ENCODE assay signal across 8 mouse cellular contexts in genomic region chr5:149428810-149429255, GRCm38 (mm10). TPM values are rescaled to one million over a fixed set of nuclear protein-coding genes. Genes with fewer than 3 reads are reported as not detected.
A peak's percentile ranks its signal among the peaks of the same experiment; 100 is the strongest.
DNase-seq lines count a peak whose midpoint lies in the region; ATAC-seq lines count a peak whose summit lies in the region.

No protein-coding gene starts in this region.

- peak; percentile 65 for ATAC-seq in forebrain, embryonic 13.5 days
- peak; percentile 77 for ATAC-seq in megakaryocyte-erythroid progenitor cell, adult 5-6 weeks (replicated peaks; ENCODE audit: low FRiP score, low TSS enrichment, poor library complexity, severe bottlenecking)

- H3K36me3 ChIP-seq in forebrain, embryonic 13.5 days (ENCODE audit: poor library complexity, severe bottlenecking) = no peaks in the 10 kb centered on the region

- no peak overlapping the region for H3K4me3 ChIP-seq in forebrain, embryonic 13.5 days

- peak overlapping the region; percentile 85 for H3K27ac ChIP-seq in forebrain, embryonic 13.5 days

- peak; percentile 17 to 23 for DNase-seq in B cell, adult 2 months
- peak; percentile 75 for DNase-seq in brain, adult 2 months (ENCODE audit: low read depth, low spot score)
- DNase-seq in heart, postnatal 4 days = peak; percentile 77
- peak; percentile 72 to 84 for DNase-seq in kidney, postnatal 36 days
- DNase-seq in testis, postnatal 10 days (ENCODE audit: low spot score) = peak; percentile 69
- DNase-seq in frontal cortex, postnatal 10 days (ENCODE audit: low spot score in 2 of 2) = no peak

- H3K4me2 ChIP-seq in forebrain, embryonic 13.5 days = peak overlapping the region; percentile 9; the same call in 1 of the 2 replicates

- 20% methylated on average over 2 of the region's 2 CpGs for WGBS in forebrain, embryonic 13.5 days

- no peaks in the 10 kb centered on the region for H3K27me3 ChIP-seq in forebrain, embryonic 13.5 days

- peaks cover 28% of the 10 kb centered on the region for H3K4me1 ChIP-seq in forebrain, embryonic 13.5 days

- H3K9ac ChIP-seq in forebrain, embryonic 13.5 days = no peak overlapping the region

- H3K9me3 ChIP-seq in forebrain, embryonic 13.5 days (replicated peaks) = no peaks in the 10 kb centered on the region

RNA-seq across cellular contexts. Expression of gene Tex26, which starts 10.6 kb away (rescaled TPM):
- 2.2 and 3.1 TPM in 2 replicates for polyA plus RNA-seq in forebrain, embryonic 13.5 days (2015; fragmentation: Nextera tagmentation; extraction: Ambion mirVana)
- total RNA-seq in heart, postnatal 4 days (2021) = under 1 TPM in 1 of 2 experiments, not detected in 1; 0.60 TPM
- not detected in 2 replicates for total RNA-seq in megakaryocyte-erythroid progenitor cell, adult 5-6 weeks (2014; fragmentation: Nextera tagmentation)
- total RNA-seq in megakaryocyte-erythroid progenitor cell, adult 5-6 weeks (2017) = not detected in 2 replicates

RNA-seq across cellular contexts. Expression of gene Medag, which starts 17.3 kb away (rescaled TPM):
- 1.1 and 1.2 TPM in 2 replicates for polyA plus RNA-seq in forebrain, embryonic 13.5 days (2015; fragmentation: Nextera tagmentation; extraction: Ambion mirVana)
- total RNA-seq in heart, postnatal 4 days (2021) = 10 to 100 TPM; 14.8 to 14.9 TPM
- not detected in 2 replicates for total RNA-seq in megakaryocyte-erythroid progenitor cell, adult 5-6 weeks (2014; fragmentation: Nextera tagmentation)
- total RNA-seq in megakaryocyte-erythroid progenitor cell, adult 5-6 weeks (2017) = not detected in 2 replicates

Comparison
In these comparisons a context has a peak if more than half of its experiments do, and no peak if none do; other contexts are left out.
1. DNase-seq: peak in B cell, adult 2 months (2 of 2), brain, adult 2 months (single experiment), heart, postnatal 4 days (single experiment), kidney, postnatal 36 days (2 of 2) and testis, postnatal 10 days (single experiment); none in frontal cortex, postnatal 10 days (0 of 2).
2. RNA of gene Medag, which starts 17.3 kb away (total RNA-seq): 14.8 to 14.9 TPM in heart, postnatal 4 days; not detected in megakaryocyte-erythroid progenitor cell, adult 5-6 weeks; every median in the first group is over 10 times any median in the second.